8 mouse cellular contexts compared by ENCODE assay signal in the genomic region with DNA sequence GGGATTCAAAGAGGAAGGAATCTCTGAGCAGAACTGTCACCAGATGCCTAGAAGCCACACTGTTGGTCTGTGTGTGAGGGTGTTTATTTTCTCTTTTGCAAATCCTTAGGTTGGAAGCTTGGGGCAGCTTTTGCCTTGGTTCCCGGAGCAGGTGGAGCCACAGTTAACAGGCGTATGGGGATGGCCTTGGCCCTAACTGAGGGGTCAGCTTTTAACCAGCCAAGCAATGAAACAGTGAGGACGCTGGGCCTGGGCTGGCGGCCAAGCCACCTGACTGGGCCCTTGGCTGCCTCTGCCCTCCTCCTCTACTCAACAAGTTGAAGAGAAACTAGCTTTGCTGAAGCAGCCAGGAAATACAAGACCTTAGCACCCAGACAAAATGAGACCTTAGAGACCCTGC. TPM values are rescaled to one million over a fixed set of nuclear protein-coding genes. Genes with fewer than 3 reads are reported as not detected.
DNase-seq lines count a peak whose midpoint lies in the region; ATAC-seq lines count a peak whose summit lies in the region.

Gene Klhdc7a (minus strand): TSS at position 105 of the 400 bp plus-strand sequence.

- H3K9ac ChIP-seq in kidney, embryonic 15.5 days: peak within 1 kb of the TSS; percentile 31; the same call in 1 of the 2 replicates
- no peak within 1 kb of the TSS for H3K9ac ChIP-seq in limb, embryonic 15.5 days

- peak within 1 kb of the TSS; percentile 95 for H3K27ac ChIP-seq in kidney, embryonic 15.5 days
- H3K27ac ChIP-seq in limb, embryonic 15.5 days: no peak within 1 kb of the TSS

- H3K36me3 ChIP-seq in kidney, embryonic 15.5 days: peaks cover 4% of the 10 kb centered on the region
- H3K36me3 ChIP-seq in limb, embryonic 15.5 days: no peaks in the 10 kb centered on the region

- H3K27me3 ChIP-seq in kidney, embryonic 15.5 days: no peaks in the 10 kb centered on the region
- 0 out of 2 replicates have a peak, but pooled peaks cover 3% of the 10 kb centered on the region for H3K27me3 ChIP-seq in limb, embryonic 15.5 days

- H3K4me3 ChIP-seq in kidney, embryonic 15.5 days (replicated peaks): peak within 1 kb of the TSS; percentile 36
- no peak within 1 kb of the TSS for H3K4me3 ChIP-seq in limb, embryonic 15.5 days

- H3K4me2 ChIP-seq in kidney, embryonic 15.5 days: peak within 1 kb of the TSS; percentile 54
- no peak within 1 kb of the TSS for H3K4me2 ChIP-seq in limb, embryonic 15.5 days

- peaks cover 43% of the 10 kb centered on the region for H3K4me1 ChIP-seq in kidney, embryonic 15.5 days
- H3K4me1 ChIP-seq in limb, embryonic 15.5 days: peaks cover 12% of the 10 kb centered on the region

- peak; percentile 92 for DNase-seq in adrenal gland, postnatal 14 days
- peak; percentile 93 to 95 for DNase-seq in cerebellum, postnatal 10 days
- peak; percentile 65 for DNase-seq in heart, adult 8-10 months (ENCODE audit: low spot score)
- peak; percentile 27 to 43 for DNase-seq in right cerebral cortex, adult 2 months (ENCODE audit: low spot score in 2 of 2)

- no peaks in the 10 kb centered on the region for H3K9me3 ChIP-seq in kidney, embryonic 15.5 days (replicated peaks)
- no peaks in the 10 kb centered on the region for H3K9me3 ChIP-seq in limb, embryonic 15.5 days

- ATAC-seq in kidney, embryonic 15.5 days (replicated peaks; ENCODE audit: low FRiP score): peak; percentile 81
- peak; percentile 23 for ATAC-seq in limb, embryonic 15.5 days (ENCODE audit: insufficient number of reproducible peaks, low FRiP score, low TSS enrichment, low read depth)
- ATAC-seq in monocyte, adult 5-6 weeks (replicated peaks; ENCODE audit: insufficient number of reproducible peaks, low FRiP score, low TSS enrichment, poor library complexity, severe bottlenecking): no peak
- ATAC-seq in megakaryocyte, adult 5-6 weeks (ENCODE audit: poor library complexity, severe bottlenecking): no peak

- 19% methylated on average over 4 of the region's 4 CpGs for WGBS in kidney, embryonic 15.5 days
- 25% methylated on average over 4 of the region's 4 CpGs for WGBS in limb, embryonic 15.5 days

RNA-seq across cellular contexts. Expression of gene Klhdc7a, which starts in this region (rescaled TPM):
- 18.8 and 23.1 TPM in 2 replicates for total RNA-seq in adrenal gland, postnatal 14 days (2021)
- total RNA-seq in heart, adult 8-10 months (2022): 1 to 10 TPM in 3 of 4 experiments, under 1 TPM in 1; 0.65 to 3.3 (median 1.8) TPM
- polyA plus RNA-seq in kidney, embryonic 15.5 days (2015; fragmentation: Nextera tagmentation; extraction: Ambion mirVana): 5.8 and 6.5 TPM in 2 replicates
- 0.09 TPM in 2 replicates for polyA plus RNA-seq in limb, embryonic 15.5 days (2015; fragmentation: Nextera tagmentation; extraction: Ambion mirVana)
- not detected in 3 replicates for total RNA-seq in monocyte, adult 5-6 weeks (2017)
- total RNA-seq in megakaryocyte, adult 5-6 weeks (2015): not detected in 2 replicates
- not detected in 2 replicates for total RNA-seq in megakaryocyte, adult 5-6 weeks (2017)

Comparison
In these comparisons a context has a peak if more than half of its experiments do, and no peak if none do; other contexts are left out.
1. Peak in ATAC-seq in limb, embryonic 15.5 days; RNA of the gene not detected or under 1 TPM.
2. DNase-seq: peak in every context shown above with its lines; median percentile 94 in cerebellum, postnatal 10 days; 92 in adrenal gland, postnatal 14 days; 65 in heart, adult 8-10 months; 35 in right cerebral cortex, adult 2 months.